Mouse (Mus musculus) neural tube, embryonic 11.5 days (tissue): Measurements from ENCODE around the gene T. TPM values are rescaled to one million over a fixed set of nuclear protein-coding genes. Genes with fewer than 3 reads are reported as not detected.
"Not testable (repeated sequence)": the region's sequence is repeated elsewhere in the genome, so short reads cannot be mapped to it uniquely, and the experiment has no call there.

Experiments used
- ATAC-seq: fragments of 200-750 bp; cut with Nextera tagmentation; 2 replicates; pipeline ENCODE4 v1.8.0; 2017; ENCODE audit warnings: moderate number of reproducible peaks, mild to moderate bottlenecking, moderate TSS enrichment, moderate library complexity; ENCODE audit not compliant: insufficient read depth, low FRiP score, low TSS enrichment
- DNase-seq: peaks from one replicate; pipeline ENCODE4 v3.0.0-alpha.2; 2015; ENCODE audit warnings: low spot score
- H3K27ac ChIP-seq: fragments of 300-500 bp; sonication (generic); 2 replicates; pipeline ENCODE4 v1.5.1; 2014; ENCODE audit warnings: low read depth, mild to moderate bottlenecking, low read length
- H3K27me3 ChIP-seq: fragments of 300-500 bp; sonication (generic); 2 replicates; pipeline ENCODE4 v1.6.1; 2014; ENCODE audit warnings: mild to moderate bottlenecking, low read length, mixed read lengths; ENCODE audit not compliant: control insufficient read depth, insufficient read depth
- H3K36me3 ChIP-seq: fragments of 300-500 bp; sonication (generic); 2 replicates; pipeline ENCODE4 v1.6.1; 2014; ENCODE audit warnings: mild to moderate bottlenecking, low read length, moderate library complexity, mixed read lengths; ENCODE audit not compliant: control insufficient read depth, insufficient read depth
- H3K4me1 ChIP-seq: fragments of 300-500 bp; sonication (generic); 2 replicates; pipeline ENCODE4 v1.6.1; 2014; ENCODE audit warnings: low read length, mixed read lengths; ENCODE audit not compliant: control insufficient read depth, insufficient read depth
- H3K4me2 ChIP-seq: fragments of 300-500 bp; sonication (generic); 2 replicates; pipeline ENCODE4 v1.6.1; 2014; ENCODE audit warnings: low read depth, mild to moderate bottlenecking, moderate library complexity
- H3K4me3 ChIP-seq: fragments of 300-500 bp; sonication (generic); 2 replicates; pipeline ENCODE4 v1.5.1; 2014; ENCODE audit warnings: low read depth, low read length
- H3K9ac ChIP-seq: fragments of 300-500 bp; sonication (generic); 2 replicates; pipeline ENCODE4 v1.6.1; 2014; ENCODE audit warnings: mild to moderate bottlenecking, low read length
- H3K9me3 ChIP-seq: fragments of 300-500 bp; sonication (generic); 2 replicates; pipeline ENCODE4 v1.6.1; 2016; ENCODE audit warnings: low read length; ENCODE audit not compliant: control insufficient read depth
- WGBS: fragments of 180-500 bp; shearing (Covaris S2); extraction: QIAGEN DNeasy Blood & Tissue Kit; methylation state at CpG from one replicate; pipeline ENCODE4 v1.1.7; 2014; 5-methylcytosine and 5-hydroxymethylcytosine counted together
- polyA plus RNA-seq: library from polyadenylated mRNA; unstranded; fragments of >200 nt; fragmentation: Nextera tagmentation; extraction: Ambion mirVana; gene quantifications from 2 replicates; pipeline ENCODE4 v1.2.1, GENCODE M21; 2014

Gene T
- polyA plus RNA-seq, 1 experiment from 2014 or later = 2.1 TPM

DNA sequence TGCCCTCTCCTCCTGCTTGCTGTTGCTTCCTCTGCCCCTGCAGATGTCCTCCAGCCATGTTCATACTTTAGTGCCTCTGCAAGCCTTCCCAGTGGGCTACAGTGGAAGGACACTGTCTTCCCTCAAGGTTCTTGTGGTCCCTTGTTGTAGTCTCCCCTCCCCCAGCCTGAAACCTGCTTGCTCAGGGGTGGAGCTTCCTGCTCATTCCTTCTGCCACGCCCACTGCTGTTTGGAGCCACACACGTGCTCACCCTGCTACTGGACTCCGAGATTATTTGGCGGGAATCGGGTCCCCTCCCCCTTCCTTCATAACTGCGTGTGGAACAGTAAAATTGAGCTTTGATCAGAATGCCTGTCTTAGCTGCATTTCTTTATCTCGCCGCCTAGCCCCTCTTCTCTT is 30.3 kb upstream of the T start:
- ATAC-seq, H3K4me3 ChIP-seq, H3K27me3 ChIP-seq, H3K27ac ChIP-seq, H3K9me3 ChIP-seq, H3K4me2 ChIP-seq, H3K9ac ChIP-seq, DNase-seq, H3K36me3 ChIP-seq, H3K4me1 ChIP-seq: not testable (repeated sequence)
- 54% methylated on average over 7 of the region's 8 CpGs for WGBS

DNA sequence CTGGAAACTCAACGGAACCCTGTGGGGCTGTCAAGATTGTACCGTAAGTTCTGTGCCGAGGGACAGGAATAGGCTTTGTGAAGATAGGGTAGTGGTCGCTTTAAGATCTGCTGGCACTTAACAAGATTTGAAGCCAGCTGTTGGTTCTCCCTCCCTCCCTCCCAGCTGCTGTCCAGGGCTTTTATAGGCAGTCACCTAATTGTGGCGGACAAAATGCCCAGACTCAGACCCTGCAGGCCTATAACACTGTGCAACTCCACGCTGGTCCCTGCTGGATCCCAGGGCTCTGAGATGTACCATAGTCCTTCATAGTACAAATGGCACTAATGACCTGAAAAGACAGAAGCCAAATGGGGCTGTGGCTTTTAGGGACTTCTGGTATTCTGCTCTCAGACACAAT is 27.9 kb upstream of the T start:
- DNase-seq = no peak
- Histone ChIP-seq H3K9ac (no peak overlapping the region), H3K27ac (no peak overlapping the region), H3K4me3 (no peak overlapping the region), H3K4me1 (peaks cover 12% of the 10 kb centered on the region), H3K36me3 (no peaks in the 10 kb centered on the region), H3K4me2 (no peak overlapping the region), H3K27me3 (no peaks in the 10 kb centered on the region), H3K9me3 (no peaks in the 10 kb centered on the region)
- no peak for ATAC-seq
- 15% methylated on average over 6 of the region's 6 CpGs for WGBS

- H3K4me3 ChIP-seq, H3K9me3 ChIP-seq, H3K9ac ChIP-seq, H3K36me3 ChIP-seq, H3K27me3 ChIP-seq, H3K27ac ChIP-seq, H3K4me2 ChIP-seq, ATAC-seq, DNase-seq: not testable (repeated sequence)
- peaks cover 12% of the 10 kb centered on the region for H3K4me1 ChIP-seq
- 63% methylated on average over 4 of the region's 4 CpGs for WGBS
Observed at GRCm38 (mm10) chr17:8408002-8408401, 26.2 kb upstream of the T start.

DNA sequence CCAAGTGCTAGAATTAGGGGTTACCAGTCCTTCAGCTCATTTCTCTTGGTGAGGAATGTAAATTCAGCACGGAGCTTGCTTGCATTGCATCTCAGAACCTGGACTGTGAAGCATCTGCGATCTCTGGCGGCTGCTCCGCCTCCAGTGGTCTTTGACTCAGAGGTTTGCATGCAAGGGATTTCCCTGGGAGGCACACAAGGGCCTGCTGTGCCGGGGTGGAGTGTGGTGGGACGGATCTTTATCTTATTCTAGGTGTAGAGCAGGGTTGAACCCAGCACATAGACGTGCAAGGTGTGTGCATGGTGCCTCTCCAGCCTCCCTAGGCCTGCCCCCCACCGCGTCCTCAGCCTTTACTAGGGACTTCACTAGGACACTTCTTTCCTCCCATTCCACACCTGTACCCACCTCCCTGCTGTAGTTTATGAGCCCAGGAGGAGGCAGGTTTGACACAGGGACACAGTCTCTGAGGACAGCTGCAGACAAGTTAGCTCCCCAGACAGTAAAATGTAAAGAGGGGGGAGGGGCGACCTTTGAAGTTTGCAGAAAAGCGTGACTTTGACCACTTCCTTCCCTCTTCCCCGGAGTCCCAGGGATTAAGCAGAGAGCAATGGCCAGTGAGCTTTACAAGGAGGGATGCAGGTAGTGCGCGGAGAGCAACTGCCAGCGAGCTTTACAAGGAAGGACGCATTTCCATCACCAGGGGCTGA is 25.5 kb upstream of the T start:
- H3K36me3 ChIP-seq = no peaks in the 10 kb centered on the region
- ATAC-seq (no peak), DNase-seq (no peak)
- H3K9me3 ChIP-seq = no peaks in the 10 kb centered on the region
- 0 out of 2 replicates have a peak, but pooled peaks cover 3% of the 10 kb centered on the region for H3K27me3 ChIP-seq
- H3K4me3 ChIP-seq = no peak overlapping the region; the same call in 1 of the 2 replicates
- H3K4me1 ChIP-seq = peaks cover 12% of the 10 kb centered on the region
- no peak overlapping the region for H3K4me2 ChIP-seq
- no peak overlapping the region for H3K9ac ChIP-seq
- 3% methylated on average over 16 of the region's 16 CpGs for WGBS
- H3K27ac ChIP-seq = no peak overlapping the region

GRCm38 (mm10) chr17:8410330-8410729 is 23.9 kb upstream of the T start:
- no peak for DNase-seq

GRCm38 (mm10) chr17:8413656-8414055 is 20.6 kb upstream of the T start:
- Histone ChIP-seq H3K4me1 (peaks cover 6% of the 10 kb centered on the region), H3K4me2 (no peak overlapping the region), H3K9ac (no peak overlapping the region), H3K27me3 (0 out of 2 replicates have a peak, but pooled peaks cover 7% of the 10 kb centered on the region), H3K9me3 (no peaks in the 10 kb centered on the region), H3K36me3 (no peaks in the 10 kb centered on the region), H3K4me3 (no peak overlapping the region), H3K27ac (no peak overlapping the region)
- ATAC-seq (no peak), DNase-seq (no peak)
- WGBS = 40% methylated on average over 5 of the region's 5 CpGs

More at GRCm38 (mm10) chr17:8410330-8410729, 23.9 kb upstream of the T start:
- Histone ChIP-seq H3K27me3 (0 out of 2 replicates have a peak, but pooled peaks cover 7% of the 10 kb centered on the region), H3K36me3 (no peaks in the 10 kb centered on the region), H3K9me3 (no peaks in the 10 kb centered on the region), H3K4me1 (peaks cover 12% of the 10 kb centered on the region), H3K9ac (no peak overlapping the region), H3K4me3 (no peak overlapping the region), H3K27ac (no peak overlapping the region), H3K4me2 (no peak overlapping the region)
- no peak for ATAC-seq
- WGBS = 91% methylated on average over 2 of the region's 2 CpGs

DNA sequence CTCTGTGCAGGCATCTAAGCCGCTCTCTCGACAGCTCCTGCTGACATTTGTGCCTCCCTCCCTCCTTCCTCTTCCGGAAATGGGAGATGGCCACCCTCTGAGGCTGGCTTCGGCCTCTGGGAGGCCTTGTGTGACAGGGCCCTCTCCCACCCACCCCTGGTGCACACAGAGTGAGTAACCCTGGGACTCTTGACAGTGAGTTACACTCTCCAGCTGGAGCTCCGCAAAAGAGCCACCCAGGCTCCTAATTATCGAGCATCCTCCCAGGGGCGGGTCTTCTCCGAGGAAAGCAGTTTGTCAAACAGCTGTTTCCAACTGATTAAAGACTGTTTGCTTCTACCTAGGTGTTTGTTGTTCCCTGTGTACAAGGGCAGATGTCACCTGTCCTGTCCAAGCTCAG is 18.7 kb upstream of the T start:
- Histone ChIP-seq H3K9me3 (no peaks in the 10 kb centered on the region), H3K4me1 (no peaks in the 10 kb centered on the region; the same call in 1 of the 2 replicates), H3K4me2 (no peak overlapping the region), H3K36me3 (no peaks in the 10 kb centered on the region), H3K27me3 (0 out of 2 replicates have a peak, but pooled peaks cover 7% of the 10 kb centered on the region), H3K9ac (no peak overlapping the region), H3K4me3 (no peak overlapping the region), H3K27ac (no peak overlapping the region)
- no peak for DNase-seq
- WGBS = 3% methylated on average over 8 of the region's 8 CpGs
- ATAC-seq = no peak

- ATAC-seq (no peak), DNase-seq (no peak)
- H3K4me3 ChIP-seq = no peak overlapping the region
- H3K4me2 ChIP-seq = no peak overlapping the region
- H3K4me1 ChIP-seq = no peaks in the 10 kb centered on the region; the same call in 1 of the 2 replicates
- no peak overlapping the region for H3K27ac ChIP-seq
- H3K9ac ChIP-seq = no peak overlapping the region
- H3K36me3 ChIP-seq = no peaks in the 10 kb centered on the region
- WGBS = 48% methylated on average over 8 of the region's 8 CpGs
- 0 out of 2 replicates have a peak, but pooled peaks cover 7% of the 10 kb centered on the region for H3K27me3 ChIP-seq
- H3K9me3 ChIP-seq = no peaks in the 10 kb centered on the region
Observed at GRCm38 (mm10) chr17:8416865-8417264, 17.4 kb upstream of the T start.

- WGBS = 56% methylated on average over 1 of the region's 1 CpGs
- H3K27ac ChIP-seq = no peak overlapping the region
- no peaks in the 10 kb centered on the region for H3K36me3 ChIP-seq
- H3K27me3 ChIP-seq = no peaks in the 10 kb centered on the region
- ATAC-seq = no peak
- no peak for DNase-seq
- H3K9me3 ChIP-seq = no peaks in the 10 kb centered on the region
- H3K4me3 ChIP-seq = no peak overlapping the region
- H3K4me2 ChIP-seq = no peak overlapping the region
- no peaks in the 10 kb centered on the region for H3K4me1 ChIP-seq
- H3K9ac ChIP-seq = no peak overlapping the region
Observed at GRCm38 (mm10) chr17:8420739-8421138, 13.5 kb upstream of the T start.
